Mouse (Mus musculus): ENCODE results near the gene M1ap. TPM values are rescaled to one million over a fixed set of nuclear protein-coding genes. Genes with fewer than 3 reads are reported as not detected.

The M1ap gene
- polyA plus RNA-seq, 1 experiment from 2014 or later, result 0.26 TPM

GRCm38 (mm10) chr6:83068221-83068620 is 121.5 kb downstream of the M1ap start:
- 9% methylated on average over 8 of the region's 8 CpGs for WGBS

GRCm38 (mm10) chr6:83068706-83069487 is 122.2 kb downstream of the M1ap start:
- Histone ChIP-seq H3K9me3 (replicated peaks; ENCODE audit: control insufficient read depth, low read length) (no peaks in the 10 kb centered on the region), H3K9ac (ENCODE audit: low read length) (no peak overlapping the region; the same call in 1 of the 2 replicates), H3K4me1 (ENCODE audit: control insufficient read depth, insufficient read depth, low read length) (peaks cover 11% of the 10 kb centered on the region), H3K4me3 (replicated peaks; ENCODE audit: low read length) (peak overlapping the region; percentile 28), H3K27me3 (ENCODE audit: control insufficient read depth, insufficient read depth, low read length) (peaks cover 95% of the 10 kb centered on the region), H3K36me3 (ENCODE audit: control insufficient read depth, insufficient read depth, low read length) (no peaks in the 10 kb centered on the region), H3K27ac (ENCODE audit: low read length) (no peak overlapping the region), H3K4me2 (ENCODE audit: low read depth, low read length) (peak overlapping the region; percentile 40)
- no peak for ATAC-seq (ENCODE audit: insufficient read depth, low FRiP score)
- WGBS, result 1% methylated on average over 81 of the region's 81 CpGs

More at GRCm38 (mm10) chr6:83068221-83068620, 121.5 kb downstream of the M1ap start:
- peaks cover 96% of the 10 kb centered on the region for H3K27me3 ChIP-seq (ENCODE audit: control insufficient read depth, insufficient read depth, low read length)
- H3K4me1 ChIP-seq (ENCODE audit: control insufficient read depth, insufficient read depth, low read length), result peaks cover 11% of the 10 kb centered on the region
- peak overlapping the region; percentile 28 for H3K4me3 ChIP-seq (replicated peaks; ENCODE audit: low read length)
- ATAC-seq (ENCODE audit: insufficient read depth, low FRiP score), result no peak
- H3K9me3 ChIP-seq (replicated peaks; ENCODE audit: control insufficient read depth, low read length), result no peaks in the 10 kb centered on the region
- H3K4me2 ChIP-seq (ENCODE audit: low read depth, low read length), result no peak overlapping the region; the same call in 1 of the 2 replicates
- H3K27ac ChIP-seq (ENCODE audit: low read length), result no peak overlapping the region
- H3K36me3 ChIP-seq (ENCODE audit: control insufficient read depth, insufficient read depth, low read length), result no peaks in the 10 kb centered on the region
- H3K9ac ChIP-seq (ENCODE audit: low read length), result no peak overlapping the region

- no peaks in the 10 kb centered on the region for H3K9me3 ChIP-seq (replicated peaks; ENCODE audit: control insufficient read depth, low read length)
- H3K27me3 ChIP-seq (ENCODE audit: control insufficient read depth, insufficient read depth, low read length), result peaks cover 95% of the 10 kb centered on the region
- no peak overlapping the region for H3K27ac ChIP-seq (ENCODE audit: low read length)
- peaks cover 11% of the 10 kb centered on the region for H3K4me1 ChIP-seq (ENCODE audit: control insufficient read depth, insufficient read depth, low read length)
- peak overlapping the region; percentile 39; the same call in 1 of the 2 replicates for H3K9ac ChIP-seq (ENCODE audit: low read length)
- peak overlapping the region; percentile 28 for H3K4me3 ChIP-seq (replicated peaks; ENCODE audit: low read length)
- peak overlapping the region; percentile 11; the same call in 1 of the 2 replicates for H3K4me2 ChIP-seq (ENCODE audit: low read depth, low read length)
- ATAC-seq (ENCODE audit: insufficient read depth, low FRiP score), result peak; percentile 22; the same call in 1 of the 2 replicates
- under 1% methylated on average over 69 of the region's 69 CpGs for WGBS
- H3K36me3 ChIP-seq (ENCODE audit: control insufficient read depth, insufficient read depth, low read length), result no peaks in the 10 kb centered on the region
Measured at GRCm38 (mm10) chr6:83069488-83070246, 123.0 kb downstream of the M1ap start.

GRCm38 (mm10) chr6:83070247-83070310 is 123.4 kb downstream of the M1ap start, which contains the start of gene Tlx2:
Gene Tlx2 (minus strand): TSS chr6:83070293.
- H3K9me3 ChIP-seq (replicated peaks; ENCODE audit: control insufficient read depth, low read length), result no peaks in the 10 kb centered on the region
- H3K4me2 ChIP-seq (ENCODE audit: low read depth, low read length), result peak within 1 kb of the TSS; percentile 40; the same call in 1 of the 2 replicates
- peaks cover 95% of the 10 kb centered on the region for H3K27me3 ChIP-seq (ENCODE audit: control insufficient read depth, insufficient read depth, low read length)
- H3K27ac ChIP-seq (ENCODE audit: low read length), result no peak within 1 kb of the TSS
- no peak for ATAC-seq (ENCODE audit: insufficient read depth, low FRiP score)
- H3K36me3 ChIP-seq (ENCODE audit: control insufficient read depth, insufficient read depth, low read length), result no peaks in the 10 kb centered on the region
- 2% methylated on average over 10 of the region's 10 CpGs for WGBS
- H3K4me1 ChIP-seq (ENCODE audit: control insufficient read depth, insufficient read depth, low read length), result peaks cover 11% of the 10 kb centered on the region
- peak within 1 kb of the TSS; percentile 39; the same call in 1 of the 2 replicates for H3K9ac ChIP-seq (ENCODE audit: low read length)
- peak within 1 kb of the TSS; percentile 28 for H3K4me3 ChIP-seq (replicated peaks; ENCODE audit: low read length)

GRCm38 (mm10) chr6:83070311-83071219 is 123.9 kb downstream of the M1ap start:
- WGBS, result 2% methylated on average over 58 of the region's 58 CpGs
- peak overlapping the region; percentile 28 for H3K4me3 ChIP-seq (replicated peaks; ENCODE audit: low read length)

GRCm38 (mm10) chr6:83071220-83071619 is 124.5 kb downstream of the M1ap start:
- Histone ChIP-seq H3K27ac (ENCODE audit: low read length) (no peak overlapping the region), H3K9ac (ENCODE audit: low read length) (no peak overlapping the region), H3K9me3 (replicated peaks; ENCODE audit: control insufficient read depth, low read length) (no peaks in the 10 kb centered on the region), H3K36me3 (ENCODE audit: control insufficient read depth, insufficient read depth, low read length) (no peaks in the 10 kb centered on the region), H3K4me2 (ENCODE audit: low read depth, low read length) (no peak overlapping the region; the same call in 1 of the 2 replicates), H3K4me1 (ENCODE audit: control insufficient read depth, insufficient read depth, low read length) (peaks cover 11% of the 10 kb centered on the region), H3K4me3 (replicated peaks; ENCODE audit: low read length) (peak overlapping the region; percentile 28), H3K27me3 (ENCODE audit: control insufficient read depth, insufficient read depth, low read length) (peaks cover 92% of the 10 kb centered on the region)
- under 1% methylated on average over 22 of the region's 24 CpGs for WGBS
- peak; percentile 46; the same call in 1 of the 2 replicates for ATAC-seq (ENCODE audit: insufficient read depth, low FRiP score)

More at GRCm38 (mm10) chr6:83070311-83071219, 123.9 kb downstream of the M1ap start:
- H3K27ac ChIP-seq (ENCODE audit: low read length), result no peak overlapping the region
- H3K9ac ChIP-seq (ENCODE audit: low read length), result no peak overlapping the region
- H3K4me1 ChIP-seq (ENCODE audit: control insufficient read depth, insufficient read depth, low read length), result peaks cover 11% of the 10 kb centered on the region
- ATAC-seq (ENCODE audit: insufficient read depth, low FRiP score), result peak; percentile 22; the same call in 1 of the 2 replicates
- peaks cover 94% of the 10 kb centered on the region for H3K27me3 ChIP-seq (ENCODE audit: control insufficient read depth, insufficient read depth, low read length)
- no peaks in the 10 kb centered on the region for H3K36me3 ChIP-seq (ENCODE audit: control insufficient read depth, insufficient read depth, low read length)
- H3K9me3 ChIP-seq (replicated peaks; ENCODE audit: control insufficient read depth, low read length), result no peaks in the 10 kb centered on the region
- H3K4me2 ChIP-seq (ENCODE audit: low read depth, low read length), result peak overlapping the region; percentile 11; the same call in 1 of the 2 replicates

- H3K4me2 ChIP-seq (ENCODE audit: low read depth, low read length), result no peak overlapping the region
- H3K27me3 ChIP-seq (ENCODE audit: control insufficient read depth, insufficient read depth, low read length), result peaks cover 61% of the 10 kb centered on the region
- peaks cover 16% of the 10 kb centered on the region for H3K4me1 ChIP-seq (ENCODE audit: control insufficient read depth, insufficient read depth, low read length)
- H3K9me3 ChIP-seq (replicated peaks; ENCODE audit: control insufficient read depth, low read length), result no peaks in the 10 kb centered on the region
- WGBS, result 17% methylated on average over 2 of the region's 2 CpGs
- H3K27ac ChIP-seq (ENCODE audit: low read length), result no peak overlapping the region
- H3K9ac ChIP-seq (ENCODE audit: low read length), result no peak overlapping the region
- H3K36me3 ChIP-seq (ENCODE audit: control insufficient read depth, insufficient read depth, low read length), result no peaks in the 10 kb centered on the region
- ATAC-seq (ENCODE audit: insufficient read depth, low FRiP score), result no peak
- H3K4me3 ChIP-seq (replicated peaks; ENCODE audit: low read length), result no peak overlapping the region
Measured at GRCm38 (mm10) chr6:83074979-83075378, 128.3 kb downstream of the M1ap start.

- peak; percentile 41 for ATAC-seq (ENCODE audit: insufficient read depth, low FRiP score)
- peak within 1 kb of the TSS; percentile 85 for H3K4me3 ChIP-seq (replicated peaks; ENCODE audit: low read length)
- peak within 1 kb of the TSS; percentile 97 for H3K4me2 ChIP-seq (ENCODE audit: low read depth, low read length)
- no peaks in the 10 kb centered on the region for H3K9me3 ChIP-seq (replicated peaks; ENCODE audit: control insufficient read depth, low read length)
- peaks cover 41% of the 10 kb centered on the region for H3K27me3 ChIP-seq (ENCODE audit: control insufficient read depth, insufficient read depth, low read length)
- H3K9ac ChIP-seq (ENCODE audit: low read length), result peak within 1 kb of the TSS; percentile 86
- under 1% methylated on average over 54 of the region's 54 CpGs for WGBS
- peaks cover 10% of the 10 kb centered on the region; the same call in 1 of the 2 replicates for H3K4me1 ChIP-seq (ENCODE audit: control insufficient read depth, insufficient read depth, low read length)
- 0 out of 2 replicates have a peak, but pooled peaks cover 6% of the 10 kb centered on the region for H3K36me3 ChIP-seq (ENCODE audit: control insufficient read depth, insufficient read depth, low read length)
- H3K27ac ChIP-seq (ENCODE audit: low read length), result peak within 1 kb of the TSS; percentile 84
Measured at GRCm38 (mm10) chr6:83077630-83078323, 131.1 kb downstream of the M1ap start, which contains the start of gene Pcgf1. Gene Pcgf1 (plus strand): TSS chr6:83077869.

All from stomach, embryonic 16.5 days (tissue).